Mouse (Mus musculus) olfactory bulb, adult 2 months (tissue): ENCODE measurements around the gene Krt20.

ENCODE experiments used
- CTCF ChIP-seq: fragments of 200-500 bp; IDR thresholded peaks from 2 replicates; pipeline ENCODE4 v1.5.1; 2012; ENCODE audit warnings: low read depth, mild to moderate bottlenecking, low read length, moderate library complexity; ENCODE audit not compliant: insufficient read depth
- POLR2A ChIP-seq: fragments of 200-500 bp; IDR thresholded peaks from 2 replicates; pipeline ENCODE4 v1.6.1; 2012; ENCODE audit warnings: mild to moderate bottlenecking, low read depth, low read length, moderate library complexity; ENCODE audit not compliant: insufficient read depth

DNA sequence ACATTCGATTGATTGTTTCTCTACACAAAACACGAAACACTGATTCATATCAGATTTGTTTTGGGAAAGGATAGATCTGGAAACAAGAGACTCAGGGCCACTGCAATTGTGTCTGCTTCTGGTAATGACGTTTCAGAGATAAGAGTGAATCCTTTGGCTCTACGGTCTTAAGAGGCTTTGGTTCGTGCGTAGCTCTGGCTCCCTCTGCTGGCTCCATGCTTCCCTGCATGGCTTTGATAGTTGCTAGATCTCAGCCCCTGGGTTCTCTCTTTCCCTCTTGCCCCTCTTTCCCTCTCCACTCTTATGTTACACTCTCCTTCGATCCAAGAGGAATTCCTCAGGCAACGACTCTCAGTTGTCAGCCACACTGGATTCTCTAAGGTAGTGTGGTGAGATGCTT, 25.2 kb upstream of the Krt20 start:
- TF ChIP-seq CTCF (peak; percentile 63), POLR2A (no peak)
